Mouse (Mus musculus) ES-Bruce4 (cell line): Measurements from ENCODE around the gene Galnt6. TPM values are rescaled to one million over a fixed set of nuclear protein-coding genes. Genes with fewer than 3 reads are reported as not detected.

Source experiments
- H3K27ac ChIP-seq: 2 replicates; pipeline ENCODE4 v1.5.1; 2012; ENCODE audit warnings: low read length, inconsistent platforms; ENCODE audit not compliant: insufficient read depth
- H3K27me3 ChIP-seq: 2 replicates; pipeline ENCODE4 v1.6.1; 2012; ENCODE audit warnings: mild to moderate bottlenecking, low read length, inconsistent platforms; ENCODE audit not compliant: control insufficient read depth, poor library complexity, insufficient read depth, severe bottlenecking
- H3K36me3 ChIP-seq: 2 replicates; pipeline ENCODE4 v1.6.1; 2012; ENCODE audit warnings: inconsistent platforms, mild to moderate bottlenecking, low read length, moderate library complexity; ENCODE audit not compliant: control insufficient read depth, poor library complexity, insufficient read depth, severe bottlenecking
- H3K4me1 ChIP-seq: one replicate; pipeline ENCODE4 v1.8.1; 2011; ENCODE audit warnings: low read length; ENCODE audit not compliant: control insufficient read depth, insufficient read depth
- H3K4me3 ChIP-seq: 2 replicates; pipeline ENCODE4 v1.5.1; 2011; ENCODE audit warnings: low read depth, mild to moderate bottlenecking, low read length
- H3K9ac ChIP-seq: 2 replicates; pipeline ENCODE4 v1.6.1; 2012; ENCODE audit warnings: low read depth, mild to moderate bottlenecking, inconsistent platforms; ENCODE audit not compliant: poor library complexity, severe bottlenecking
- H3K9me3 ChIP-seq: replicated peaks from 2 replicates; pipeline ENCODE4 v1.6.1; 2012; ENCODE audit warnings: mild to moderate bottlenecking, low read length, inconsistent platforms; ENCODE audit not compliant: control insufficient read depth, poor library complexity, insufficient read depth, severe bottlenecking
- CTCF ChIP-seq: IDR thresholded peaks from one replicate; pipeline ENCODE4 v1.8.1; 2011; ENCODE audit warnings: low read depth, low read length
- EP300 ChIP-seq: IDR thresholded peaks from 2 replicates; pipeline ENCODE4 v1.6.1; 2011; ENCODE audit warnings: low read depth, low read length; ENCODE audit not compliant: insufficient read depth
- POLR2A ChIP-seq: IDR thresholded peaks from one replicate; pipeline ENCODE4 v1.8.1; 2011; ENCODE audit warnings: low read length; ENCODE audit not compliant: insufficient read depth
- polyA plus RNA-seq: library from polyadenylated mRNA; stranded (reverse); fragments of >200 nt; gene quantifications from 2 replicates; pipeline ENCODE4 v1.2.4, GENCODE M21; 2011; ENCODE audit warnings: low read depth; ENCODE audit not compliant: missing spikeins, insufficient read depth, insufficient read length

The Galnt6 gene
- polyA plus RNA-seq, 1 experiment = 28.1 TPM

GRCm38 (mm10) chr15:100710838-100711237 lies 18.3 kb downstream of the Galnt6 start:
- Histone ChIP-seq H3K9me3 (no peaks in the 10 kb centered on the region), H3K4me3 (no peak overlapping the region), H3K9ac (no peak overlapping the region), H3K27ac (no peak overlapping the region), H3K4me1 (peaks cover 4% of the 10 kb centered on the region), H3K36me3 (peaks cover 13% of the 10 kb centered on the region; the same call in 1 of the 2 replicates), H3K27me3 (no peaks in the 10 kb centered on the region)
- TF ChIP-seq POLR2A (no peak), EP300 (no peak), CTCF (no peak)

- H3K36me3 ChIP-seq = peaks cover 11% of the 10 kb centered on the region; the same call in 1 of the 2 replicates
- H3K4me3 ChIP-seq = no peak overlapping the region
- H3K9ac ChIP-seq = no peak overlapping the region
- H3K4me1 ChIP-seq = peaks cover 4% of the 10 kb centered on the region
- no peaks in the 10 kb centered on the region for H3K27me3 ChIP-seq
- no peaks in the 10 kb centered on the region for H3K9me3 ChIP-seq
- TF ChIP-seq CTCF (no peak), POLR2A (no peak), EP300 (no peak)
- no peak overlapping the region for H3K27ac ChIP-seq
Observed at GRCm38 (mm10) chr15:100708433-100709078, 20.6 kb downstream of the Galnt6 start.

GRCm38 (mm10) chr15:100706226-100706625 lies 22.9 kb downstream of the Galnt6 start:
- no peak overlapping the region for H3K9ac ChIP-seq
- H3K36me3 ChIP-seq = peaks cover 6% of the 10 kb centered on the region; the same call in 1 of the 2 replicates
- H3K27me3 ChIP-seq = no peaks in the 10 kb centered on the region
- no peak overlapping the region for H3K4me3 ChIP-seq
- H3K9me3 ChIP-seq = no peaks in the 10 kb centered on the region
- peaks cover 4% of the 10 kb centered on the region for H3K4me1 ChIP-seq
- TF ChIP-seq CTCF (no peak), EP300 (no peak), POLR2A (no peak)
- no peak overlapping the region for H3K27ac ChIP-seq

- H3K27ac ChIP-seq = no peak overlapping the region
- H3K27me3 ChIP-seq = no peaks in the 10 kb centered on the region
- H3K36me3 ChIP-seq = peaks cover 2% of the 10 kb centered on the region; the same call in 1 of the 2 replicates
- peaks cover 4% of the 10 kb centered on the region for H3K4me1 ChIP-seq
- TF ChIP-seq EP300 (no peak), POLR2A (no peak), CTCF (no peak)
- no peak overlapping the region for H3K9ac ChIP-seq
- H3K4me3 ChIP-seq = no peak overlapping the region
- no peaks in the 10 kb centered on the region for H3K9me3 ChIP-seq
Observed at GRCm38 (mm10) chr15:100705376-100705775, 23.8 kb downstream of the Galnt6 start.

- H3K36me3 ChIP-seq = 0 out of 2 replicates have a peak, but pooled peaks cover 2% of the 10 kb centered on the region
- TF ChIP-seq CTCF = no peak
- TF ChIP-seq EP300 = no peak
- no peak for TF ChIP-seq POLR2A
- H3K9ac ChIP-seq = no peak overlapping the region
- H3K4me1 ChIP-seq = peaks cover 4% of the 10 kb centered on the region
- H3K4me3 ChIP-seq = no peak overlapping the region
- H3K27me3 ChIP-seq = no peaks in the 10 kb centered on the region
- H3K27ac ChIP-seq = no peak overlapping the region
- H3K9me3 ChIP-seq = no peaks in the 10 kb centered on the region
Observed at GRCm38 (mm10) chr15:100703913-100704312, 25.3 kb downstream of the Galnt6 start.

- Histone ChIP-seq H3K36me3 (0 out of 2 replicates have a peak, but pooled peaks cover 2% of the 10 kb centered on the region), H3K4me3 (no peak overlapping the region), H3K4me1 (peaks cover 4% of the 10 kb centered on the region), H3K9ac (no peak overlapping the region), H3K27ac (no peak overlapping the region), H3K27me3 (no peaks in the 10 kb centered on the region), H3K9me3 (no peaks in the 10 kb centered on the region)
- TF ChIP-seq POLR2A (no peak), CTCF (no peak), EP300 (no peak)
Observed at GRCm38 (mm10) chr15:100701856-100702255, 27.3 kb downstream of the Galnt6 start.
